Mouse (Mus musculus) spleen, embryonic (tissue): ENCODE measurements around the gene Pstpip1.

ENCODE experiments used
- CTCF ChIA-PET: fragments of 350-600 bp; sonication (Branson Sonifier 250); formaldehyde crosslinking; loops from one replicate; lab custom pipeline; 2022; lab: Charles Lee

Gene Pstpip1

GRCm38 (mm10) chr9:56146326-56146923, 56.7 kb downstream of the Pstpip1 start:
- CTCF ChIA-PET: no interaction called here

GRCm38 (mm10) chr9:56151745-56152481, 62.2 kb downstream of the Pstpip1 start:
- CTCF ChIA-PET: interaction anchor here (0.6 kb wide), 1 partner anchor 361 kb away, joined by 7 read pairs; no protein-coding TSS in a partner anchor

GRCm38 (mm10) chr9:56152482-56153007, 62.8 kb downstream of the Pstpip1 start:
- CTCF ChIA-PET: no interaction called here

GRCm38 (mm10) chr9:56154572-56154971, 64.8 kb downstream of the Pstpip1 start:
- CTCF ChIA-PET: no interaction called here

- CTCF ChIA-PET: no interaction called here
These were observed 68.3 kb downstream of the Pstpip1 start for GRCm38 (mm10) chr9:56158077-56158476.

- CTCF ChIA-PET: interaction anchor here (0.5 to 0.8 kb wide), 2 partner anchors 61 to 952 kb away, joined by 3 to 5 read pairs; no protein-coding TSS in a partner anchor
These were observed 69.7 kb downstream of the Pstpip1 start for GRCm38 (mm10) chr9:56159456-56159855.

- CTCF ChIA-PET: no interaction called here
These were observed 70.8 kb downstream of the Pstpip1 start for GRCm38 (mm10) chr9:56160341-56161141.

- CTCF ChIA-PET: no interaction called here
These were observed 75.6 kb downstream of the Pstpip1 start, which contains the start of gene Tspan3 for GRCm38 (mm10) chr9:56165377-56165776. TSS of gene Tspan3 (minus strand) at chr9:56165477.

GRCm38 (mm10) chr9:56166161-56166560, 76.4 kb downstream of the Pstpip1 start:
- CTCF ChIA-PET: no interaction called here

GRCm38 (mm10) chr9:56167690-56168089, 77.9 kb downstream of the Pstpip1 start:
- CTCF ChIA-PET: no interaction called here

- CTCF ChIA-PET: no interaction called here
These were observed 85.6 kb downstream of the Pstpip1 start for GRCm38 (mm10) chr9:56175316-56175715.

GRCm38 (mm10) chr9:56177354-56177753, 87.6 kb downstream of the Pstpip1 start:
- CTCF ChIA-PET: interaction anchor here (0.7 kb wide), 1 partner anchor 104 kb away, joined by 6 read pairs; no protein-coding TSS in a partner anchor
